Mouse (Mus musculus) bone marrow, adult 2 months (tissue): ENCODE measurements around the gene Map3k3.

Experiments used
- CTCF ChIP-seq: fragments of 200-500 bp; IDR thresholded peaks from 2 replicates; pipeline ENCODE4 v1.5.1; 2011; ENCODE audit warnings: low read length, control low read depth; ENCODE audit not compliant: control insufficient read depth, insufficient read depth
- POLR2A ChIP-seq: fragments of 200-500 bp; IDR thresholded peaks from 2 replicates; pipeline ENCODE4 v1.6.1; 2011; ENCODE audit warnings: low read depth, mild to moderate bottlenecking, control low read depth, low read length, borderline replicate concordance; ENCODE audit not compliant: control insufficient read depth

- no peak for TF ChIP-seq POLR2A
- no peak for TF ChIP-seq CTCF
These were observed 38.3 kb downstream of the Map3k3 start for GRCm38 (mm10) chr11:106122736-106123135.
